Mouse (Mus musculus): ENCODE measurements at regions not wholly inside any gene's neighbourhood (a gene's known extent, or its start where the extent isn't known, plus 50 kb on each side); places are given as distances from the start of the nearest gene placed in this dataset.
"Not testable (repeated sequence)": the region's sequence is repeated elsewhere in the genome, so short reads cannot be mapped to it uniquely, and the experiment has no call there.

GRCm38 (mm10) chr8:8966658-8967048, 276.3 kb upstream of the Arglu1 start:
- WGBS, result 79% methylated on average over 1 of the region's 1 CpGs
- Histone ChIP-seq H3K36me3 (ENCODE audit: insufficient read depth) (no peaks in the 10 kb centered on the region), H3K4me3 (ENCODE audit: low read depth, low read length) (no peak overlapping the region), H3K27me3 (ENCODE audit: insufficient read depth, low read length) (no peaks in the 10 kb centered on the region), H3K4me1 (ENCODE audit: insufficient read depth) (peaks cover 13% of the 10 kb centered on the region; the same call in 1 of the 2 replicates), H3K4me2 (no peak overlapping the region), H3K9me3 (ENCODE audit: low read depth, low read length) (no peaks in the 10 kb centered on the region), H3K9ac (no peak overlapping the region), H3K27ac (ENCODE audit: low read depth) (no peak overlapping the region)
- no peak for TF ChIP-seq CTCF (IDR thresholded peaks at IDR 0.05; ENCODE audit: low read depth)
- ATAC-seq (ENCODE audit: insufficient read depth), result peak; percentile 50; the same call in 1 of the 2 replicates
- DNase-seq, result no peak

GRCm38 (mm10) chr8:8965983-8966657, 275.8 kb upstream of the Arglu1 start:
- TF ChIP-seq CTCF (IDR thresholded peaks at IDR 0.05; ENCODE audit: low read depth), result no peak
- no peak overlapping the region for H3K4me3 ChIP-seq (ENCODE audit: low read depth, low read length)
- H3K36me3 ChIP-seq (ENCODE audit: insufficient read depth), result no peaks in the 10 kb centered on the region
- no peaks in the 10 kb centered on the region for H3K27me3 ChIP-seq (ENCODE audit: insufficient read depth, low read length)
- no peaks in the 10 kb centered on the region for H3K9me3 ChIP-seq (ENCODE audit: low read depth, low read length)
- H3K4me2 ChIP-seq, result no peak overlapping the region
- DNase-seq (peak; percentile 75), ATAC-seq (ENCODE audit: insufficient read depth) (peak; percentile 80)
- H3K9ac ChIP-seq, result no peak overlapping the region
- WGBS, result 13% methylated on average over 10 of the region's 10 CpGs
- H3K4me1 ChIP-seq (ENCODE audit: insufficient read depth), result peaks cover 13% of the 10 kb centered on the region; the same call in 1 of the 2 replicates
- H3K27ac ChIP-seq (ENCODE audit: low read depth), result no peak overlapping the region

GRCm38 (mm10) chr8:8960221-8960620, 269.9 kb upstream of the Arglu1 start:
- ATAC-seq (ENCODE audit: insufficient read depth) (no peak), DNase-seq (no peak)
- H3K4me1 ChIP-seq (ENCODE audit: insufficient read depth), result 0 out of 2 replicates have a peak, but pooled peaks cover 3% of the 10 kb centered on the region
- no peak overlapping the region for H3K4me2 ChIP-seq
- H3K9me3 ChIP-seq (ENCODE audit: low read depth, low read length), result no peaks in the 10 kb centered on the region
- no peaks in the 10 kb centered on the region for H3K36me3 ChIP-seq (ENCODE audit: insufficient read depth)
- H3K9ac ChIP-seq, result no peak overlapping the region
- TF ChIP-seq CTCF (IDR thresholded peaks at IDR 0.05; ENCODE audit: low read depth), result no peak
- WGBS, result 84% methylated on average over 3 of the region's 3 CpGs
- no peaks in the 10 kb centered on the region for H3K27me3 ChIP-seq (ENCODE audit: insufficient read depth, low read length)
- no peak overlapping the region for H3K27ac ChIP-seq (ENCODE audit: low read depth)
- no peak overlapping the region for H3K4me3 ChIP-seq (ENCODE audit: low read depth, low read length)

- Histone ChIP-seq H3K27me3 (ENCODE audit: insufficient read depth, low read length) (no peaks in the 10 kb centered on the region), H3K9ac (no peak overlapping the region), H3K27ac (ENCODE audit: low read depth) (no peak overlapping the region), H3K4me1 (ENCODE audit: insufficient read depth) (0 out of 2 replicates have a peak, but pooled peaks cover 3% of the 10 kb centered on the region), H3K4me2 (no peak overlapping the region), H3K9me3 (ENCODE audit: low read depth, low read length) (no peaks in the 10 kb centered on the region), H3K36me3 (ENCODE audit: insufficient read depth) (no peaks in the 10 kb centered on the region), H3K4me3 (ENCODE audit: low read depth, low read length) (no peak overlapping the region)
- peak; percentile 65; the same call in 1 of the 2 replicates for ATAC-seq (ENCODE audit: insufficient read depth)
- TF ChIP-seq CTCF (IDR thresholded peaks at IDR 0.05; ENCODE audit: low read depth), result no peak
- no peak for DNase-seq
- 27% methylated on average over 1 of the region's 1 CpGs for WGBS
Measured at GRCm38 (mm10) chr8:8959787-8960093, 269.4 kb upstream of the Arglu1 start.

GRCm38 (mm10) chr8:8959021-8959786, 268.9 kb upstream of the Arglu1 start:
- 50% methylated on average over 8 of the region's 8 CpGs for WGBS
- Histone ChIP-seq H3K9me3 (ENCODE audit: low read depth, low read length) (no peaks in the 10 kb centered on the region), H3K4me2 (no peak overlapping the region), H3K27ac (ENCODE audit: low read depth) (no peak overlapping the region), H3K27me3 (ENCODE audit: insufficient read depth, low read length) (no peaks in the 10 kb centered on the region), H3K36me3 (ENCODE audit: insufficient read depth) (no peaks in the 10 kb centered on the region), H3K9ac (no peak overlapping the region), H3K4me3 (ENCODE audit: low read depth, low read length) (no peak overlapping the region), H3K4me1 (ENCODE audit: insufficient read depth) (0 out of 2 replicates have a peak, but pooled peaks cover 3% of the 10 kb centered on the region)
- peak; percentile 24; the same call in 1 of the 2 replicates for ATAC-seq (ENCODE audit: insufficient read depth)
- DNase-seq, result no peak
- TF ChIP-seq CTCF (IDR thresholded peaks at IDR 0.05; ENCODE audit: low read depth), result no peak

GRCm38 (mm10) chr8:8958140-8958539, 267.8 kb upstream of the Arglu1 start:
- not testable (repeated sequence) for H3K36me3 ChIP-seq (ENCODE audit: insufficient read depth); ATAC-seq (ENCODE audit: insufficient read depth); DNase-seq; H3K4me3 ChIP-seq (ENCODE audit: low read depth, low read length); H3K9ac ChIP-seq; H3K4me1 ChIP-seq (ENCODE audit: insufficient read depth); H3K4me2 ChIP-seq; H3K27ac ChIP-seq (ENCODE audit: low read depth); H3K9me3 ChIP-seq (ENCODE audit: low read depth, low read length); H3K27me3 ChIP-seq (ENCODE audit: insufficient read depth, low read length)
- 81% methylated on average over 8 of the region's 8 CpGs for WGBS

- H3K4me1 ChIP-seq (ENCODE audit: insufficient read depth), result peaks cover 5% of the 10 kb centered on the region; the same call in 1 of the 2 replicates
- no peak for TF ChIP-seq CTCF (IDR thresholded peaks at IDR 0.05; ENCODE audit: low read depth)
- no peak overlapping the region for H3K27ac ChIP-seq (ENCODE audit: low read depth)
- H3K27me3 ChIP-seq (ENCODE audit: insufficient read depth, low read length), result no peaks in the 10 kb centered on the region
- DNase-seq (no peak), ATAC-seq (ENCODE audit: insufficient read depth) (no peak)
- WGBS, result 25% methylated on average over 4 of the region's 4 CpGs
- no peaks in the 10 kb centered on the region for H3K36me3 ChIP-seq (ENCODE audit: insufficient read depth)
- H3K9me3 ChIP-seq (ENCODE audit: low read depth, low read length), result no peaks in the 10 kb centered on the region
- no peak overlapping the region for H3K4me3 ChIP-seq (ENCODE audit: low read depth, low read length)
- H3K9ac ChIP-seq, result no peak overlapping the region
- no peak overlapping the region for H3K4me2 ChIP-seq
Measured at GRCm38 (mm10) chr8:8952212-8952611, 261.9 kb upstream of the Arglu1 start.
